Mouse (Mus musculus): Measurements from ENCODE around the gene Mfrp. TPM values are rescaled to one million over a fixed set of nuclear protein-coding genes. Genes with fewer than 3 reads are reported as not detected.

Mfrp gene
- total and polyA plus RNA-seq, 3 experiments = 0.10 TPM; not detected in 2

GRCm38 (mm10) chr9:44070844-44071231, 30.7 kb upstream of the Mfrp start:
- no peak for TF ChIP-seq TBP (IDR thresholded peaks at IDR 0.05; ENCODE audit: low read depth, low read length)
- no peak for TF ChIP-seq HCFC1 (IDR thresholded peaks at IDR 0.05; ENCODE audit: low read depth, low read length)
- TF ChIP-seq NELFE (IDR thresholded peaks at IDR 0.05; ENCODE audit: low read depth, low read length) = no peak
- no peak for TF ChIP-seq CHD2 (IDR thresholded peaks at IDR 0.05; ENCODE audit: low read length)
- TF ChIP-seq ZKSCAN1 (IDR thresholded peaks at IDR 0.05; ENCODE audit: low read depth, low read length) = no peak
- no peak for TF ChIP-seq ZC3H11A (IDR thresholded peaks at IDR 0.05; ENCODE audit: low read depth, low read length)
- no peak for TF ChIP-seq KAT2A (conservative IDR thresholded peaks at IDR 0.05; ENCODE audit: low read depth, low read length)
- TF ChIP-seq ELF1 (IDR thresholded peaks at IDR 0.05; ENCODE audit: low read depth, low read length) = no peak
- TF ChIP-seq UBTF (IDR thresholded peaks at IDR 0.05; ENCODE audit: borderline replicate concordance, insufficient read depth, low read depth, low read length) = no peak
- no peak for TF ChIP-seq ZNF384 (IDR thresholded peaks at IDR 0.05; ENCODE audit: low read depth, low read length)
- TF ChIP-seq MYC (IDR thresholded peaks at IDR 0.05; ENCODE audit: low read depth, low read length) = no peak
- no peak for TF ChIP-seq E2F4 (IDR thresholded peaks at IDR 0.05; ENCODE audit: borderline replicate concordance, low read depth, low read length)
- no peak for TF ChIP-seq NRF1 (IDR thresholded peaks at IDR 0.05; ENCODE audit: insufficient read depth, low read depth, low read length, poor library complexity, severe bottlenecking)
- no peak for TF ChIP-seq ZMIZ1 (IDR thresholded peaks at IDR 0.05; ENCODE audit: low read depth, low read length)
- no peak for TF ChIP-seq GATA1 (IDR thresholded peaks at IDR 0.05; ENCODE audit: low read depth, low read length)
- no peak for TF ChIP-seq EP300 (IDR thresholded peaks at IDR 0.05; ENCODE audit: low read depth in 1 of 2, low read length in 2 of 2)
- Histone ChIP-seq H3K4me3 (ENCODE audit: control insufficient read depth in 1 of 2, insufficient read depth in 1 of 2, low read depth in 2 of 2, low read length in 2 of 2) (no peak overlapping the region), H3K9me3 (replicated peaks; ENCODE audit: insufficient read depth, low read length) (no peaks in the 10 kb centered on the region), H3K27ac (ENCODE audit: control insufficient read depth, low read depth, low read length) (no peak overlapping the region), H3K36me3 (ENCODE audit: control insufficient read depth in 1 of 2, insufficient read depth in 2 of 2, low read length in 2 of 2) (peaks cover 0 to 3% of the 10 kb centered on the region in 2 experiments; a peak in 1 of 4 replicates), H3K9ac (ENCODE audit: control insufficient read depth, low read depth, low read length, poor library complexity, severe bottlenecking) (no peak overlapping the region), H3K79me2 (ENCODE audit: control insufficient read depth, insufficient read depth, low read length, poor library complexity) (no peaks in the 10 kb centered on the region; the same call in 1 of the 2 replicates), H3K4me1 (ENCODE audit: control insufficient read depth in 1 of 2, insufficient read depth in 2 of 2, low read length in 2 of 2) (peaks cover 0 to 10% of the 10 kb centered on the region in 2 experiments; a peak in 1 of 4 replicates), H3K27me3 (ENCODE audit: control insufficient read depth in 1 of 2, insufficient read depth in 2 of 2, low read length in 2 of 2) (no peaks in the 10 kb centered on the region)
- DNase-seq (ENCODE audit: low read depth, low spot score) = no peak

GRCm38 (mm10) chr9:44071914-44072598, 29.5 kb upstream of the Mfrp start:
- no peak overlapping the region for H3K9ac ChIP-seq (ENCODE audit: control insufficient read depth, low read depth, low read length, poor library complexity, severe bottlenecking)
- peaks cover 0 to 3% of the 10 kb centered on the region in 2 experiments; a peak in 1 of 4 replicates for H3K36me3 ChIP-seq (ENCODE audit: control insufficient read depth in 1 of 2, insufficient read depth in 2 of 2, low read length in 2 of 2)
- DNase-seq (ENCODE audit: low read depth, low spot score) = no peak
- no peaks in the 10 kb centered on the region; the same call in 1 of the 2 replicates for H3K79me2 ChIP-seq (ENCODE audit: control insufficient read depth, insufficient read depth, low read length, poor library complexity)
- no peak overlapping the region for H3K4me3 ChIP-seq (ENCODE audit: control insufficient read depth in 1 of 2, insufficient read depth in 1 of 2, low read depth in 2 of 2, low read length in 2 of 2)
- TF ChIP-seq ELF1 (IDR thresholded peaks at IDR 0.05; ENCODE audit: low read depth, low read length) (no peak), TBP (IDR thresholded peaks at IDR 0.05; ENCODE audit: low read depth, low read length) (no peak), KAT2A (conservative IDR thresholded peaks at IDR 0.05; ENCODE audit: low read depth, low read length) (no peak), MEF2A (IDR thresholded peaks at IDR 0.05; ENCODE audit: extremely low read depth, insufficient replicate concordance, low read depth, low read length, poor library complexity, severe bottlenecking) (no peak), CTCF (IDR thresholded peaks at IDR 0.05 in 2 of 3, conservative IDR thresholded peaks at IDR 0.05 in 1 of 3; ENCODE audit: control insufficient read depth in 1 of 3, insufficient read depth in 1 of 3, low read depth in 2 of 3, low read length in 3 of 3, poor library complexity in 1 of 3, severe bottlenecking in 1 of 3) (no peak), POLR2AphosphoS2 (IDR thresholded peaks at IDR 0.05; ENCODE audit: low read length) (no peak), CHD2 (IDR thresholded peaks at IDR 0.05; ENCODE audit: low read length) (no peak), SIN3A (IDR thresholded peaks at IDR 0.05; ENCODE audit: low read length) (no peak), ZKSCAN1 (IDR thresholded peaks at IDR 0.05; ENCODE audit: low read depth, low read length) (no peak), POLR2A (IDR thresholded peaks at IDR 0.05; ENCODE audit: control insufficient read depth in 1 of 2, insufficient read depth in 1 of 2, low read depth in 1 of 2, low read length in 2 of 2, poor library complexity in 1 of 2) (no peak), GABPA (IDR thresholded peaks at IDR 0.05; ENCODE audit: low read depth, low read length) (no peak)
- no peaks in the 10 kb centered on the region for H3K27me3 ChIP-seq (ENCODE audit: control insufficient read depth in 1 of 2, insufficient read depth in 2 of 2, low read length in 2 of 2)
- no peak overlapping the region for H3K27ac ChIP-seq (ENCODE audit: control insufficient read depth, low read depth, low read length)
- H3K9me3 ChIP-seq (replicated peaks; ENCODE audit: insufficient read depth, low read length) = no peaks in the 10 kb centered on the region
- peaks cover 0 to 10% of the 10 kb centered on the region in 2 experiments; a peak in 1 of 4 replicates for H3K4me1 ChIP-seq (ENCODE audit: control insufficient read depth in 1 of 2, insufficient read depth in 2 of 2, low read length in 2 of 2)
